Mouse (Mus musculus) urinary bladder, postnatal 36 days (tissue): ENCODE results near the gene Ppp1r7.
"Not testable (repeated sequence)": the region's sequence is repeated elsewhere in the genome, so short reads cannot be mapped to it uniquely, and the experiment has no call there.

Experiments
- DNase-seq, 2 experiments: peaks; one replicate each; pipeline ENCODE4 v3.0.0; 2022; ENCODE audit warnings: low spot score in 2 of 2, mixed read lengths in 1 of 2

Ppp1r7 gene

DNA sequence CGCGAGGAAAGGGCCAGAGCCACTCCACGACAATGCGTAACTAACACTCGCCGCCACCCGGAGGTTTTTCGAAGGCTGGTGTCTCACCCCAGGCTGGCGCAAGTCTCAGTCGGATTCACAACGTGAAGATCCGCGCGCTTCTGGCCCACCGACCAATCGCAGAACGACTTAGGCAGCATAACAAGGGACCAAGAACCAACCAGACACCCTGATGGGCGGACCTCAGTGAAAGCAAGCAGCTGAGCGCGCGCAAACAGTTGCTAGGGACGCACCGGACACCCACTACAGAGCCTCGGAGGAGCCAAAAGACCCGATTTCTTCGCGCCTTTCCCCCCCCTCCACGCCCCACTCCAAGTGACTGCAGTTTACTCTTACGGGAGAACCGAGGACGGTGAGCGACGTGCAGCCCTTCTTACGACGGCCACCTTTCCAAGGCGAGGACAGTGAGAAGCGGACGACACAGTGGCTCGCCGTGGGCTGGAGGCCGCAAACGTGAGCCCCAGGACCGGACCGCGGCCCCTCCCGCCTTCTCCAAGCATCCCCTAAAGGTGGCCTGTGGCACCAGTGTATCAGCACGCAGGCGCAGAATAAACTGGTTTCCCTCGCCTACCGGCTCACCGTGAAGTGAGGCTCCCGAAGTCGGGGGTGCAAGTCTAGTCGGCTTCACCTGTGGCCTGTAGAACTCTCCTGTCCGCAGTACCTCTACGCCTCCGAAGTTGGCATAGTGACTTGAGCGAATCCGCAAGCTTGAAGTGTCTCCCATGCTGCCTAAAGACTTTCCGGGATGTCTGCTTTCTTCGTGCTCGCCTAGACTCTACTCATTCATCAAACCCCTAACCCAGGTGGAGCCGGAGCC, at the start of gene Ppp1r7, which contains the start of gene Pask:
Gene Ppp1r7 (plus strand): TSS at position 207 of the 856 bp plus-strand sequence.
Gene Pask (minus strand): TSS at position 835 of the 856 bp plus-strand sequence.
- peak; percentile 82 to 93 for DNase-seq

DNA sequence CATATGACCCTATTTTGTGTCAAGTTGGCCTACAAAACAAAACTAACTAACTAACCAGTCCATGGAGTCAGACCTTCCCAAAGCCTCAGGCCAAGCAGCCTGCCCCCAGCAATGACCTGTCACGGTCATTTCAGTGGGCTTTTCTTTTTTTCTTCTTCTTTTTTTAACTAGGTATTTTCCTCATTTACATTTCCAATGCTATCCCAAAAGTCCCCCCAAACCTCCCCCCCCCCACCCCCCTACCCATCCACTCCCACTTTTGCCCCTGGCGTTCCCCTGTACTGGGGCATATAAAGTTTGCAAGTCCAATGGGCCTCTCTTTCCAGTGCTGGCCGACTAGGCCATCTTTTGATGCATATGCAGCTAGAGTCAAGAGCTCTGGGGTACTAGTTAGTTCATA, 48.2 kb upstream of the Ppp1r7 start:
- not testable (repeated sequence) for DNase-seq

DNA sequence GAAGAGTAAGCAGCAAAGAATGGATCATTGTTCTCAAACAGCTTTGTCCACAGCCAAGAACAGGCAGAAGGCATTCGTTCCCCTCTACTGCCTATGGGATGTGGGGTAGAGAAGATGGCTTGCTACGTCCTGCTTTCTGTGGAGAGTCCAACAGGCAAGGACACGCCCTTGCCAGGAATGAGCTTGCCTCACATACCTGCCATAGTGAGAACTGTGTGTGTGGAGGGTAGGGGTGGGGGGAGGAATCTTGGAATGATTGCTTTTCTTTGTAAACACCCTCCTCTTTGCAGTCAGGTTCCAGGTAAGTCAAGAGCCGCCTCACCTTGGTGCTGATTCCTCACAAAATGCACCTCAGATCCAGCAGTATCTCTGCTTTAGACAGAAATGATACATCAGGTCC, 42.9 kb upstream of the Ppp1r7 start:
- no peak for DNase-seq

DNA sequence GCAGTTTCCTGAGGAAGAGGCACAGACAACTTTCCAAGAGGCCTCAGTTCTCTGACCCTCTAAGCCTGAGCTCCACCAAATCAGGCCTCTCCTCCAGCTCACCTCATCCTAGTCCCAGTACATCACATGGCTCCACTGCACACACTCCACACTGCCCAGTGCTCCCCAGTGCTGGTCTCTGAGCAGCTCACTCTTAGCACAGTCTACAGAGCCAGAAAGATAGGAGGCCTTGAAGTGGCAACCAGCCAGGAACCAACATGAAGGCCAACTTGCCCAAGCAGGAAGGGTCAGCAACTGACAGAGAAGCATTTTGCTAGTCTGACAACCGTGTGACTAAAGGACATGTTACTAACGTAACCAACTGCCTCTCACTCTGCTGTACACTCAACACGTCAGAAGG, 42.1 kb upstream of the Ppp1r7 start:
- no peak for DNase-seq

DNA sequence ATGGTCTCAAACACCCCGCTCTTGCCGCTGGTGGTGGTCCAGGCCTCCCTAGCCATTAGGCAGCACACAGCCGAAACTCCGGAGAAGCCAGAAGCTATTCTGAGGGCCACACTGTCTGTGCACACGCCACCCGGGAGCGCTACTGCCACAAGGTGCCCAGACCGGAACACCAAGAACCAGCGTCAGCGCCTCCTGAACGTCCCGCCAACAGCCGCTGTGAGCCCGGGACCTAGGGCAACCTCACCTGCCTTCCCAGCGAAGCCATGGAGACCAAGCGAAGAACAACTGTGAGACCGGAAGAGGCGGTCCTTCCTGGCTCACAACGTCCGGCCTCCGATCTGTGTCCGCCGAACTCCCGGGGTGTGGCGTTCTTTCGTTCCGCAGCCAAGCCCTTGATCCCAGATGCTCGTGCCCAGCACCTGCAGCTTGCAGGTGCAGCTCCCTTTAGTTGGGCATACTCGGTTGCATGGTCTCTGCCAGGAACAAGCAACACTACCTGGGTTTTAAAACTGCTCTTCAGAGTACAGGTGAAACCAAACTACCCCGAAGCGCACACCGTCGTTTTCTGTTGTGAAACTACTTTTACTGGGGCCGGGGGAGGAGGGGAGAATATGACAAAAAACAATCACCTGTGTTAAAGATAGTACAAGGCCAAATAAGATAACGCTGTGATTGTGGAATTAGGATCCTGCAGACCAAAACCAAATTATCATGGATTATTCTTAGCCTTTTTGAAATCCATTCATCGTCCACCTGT, 36.9 kb upstream of the Ppp1r7 start, which contains the start of gene Mterf4:
Gene Mterf4 (minus strand): TSS at position 335 of the 757 bp plus-strand sequence.
- DNase-seq, result peak; percentile 75 to 81

DNA sequence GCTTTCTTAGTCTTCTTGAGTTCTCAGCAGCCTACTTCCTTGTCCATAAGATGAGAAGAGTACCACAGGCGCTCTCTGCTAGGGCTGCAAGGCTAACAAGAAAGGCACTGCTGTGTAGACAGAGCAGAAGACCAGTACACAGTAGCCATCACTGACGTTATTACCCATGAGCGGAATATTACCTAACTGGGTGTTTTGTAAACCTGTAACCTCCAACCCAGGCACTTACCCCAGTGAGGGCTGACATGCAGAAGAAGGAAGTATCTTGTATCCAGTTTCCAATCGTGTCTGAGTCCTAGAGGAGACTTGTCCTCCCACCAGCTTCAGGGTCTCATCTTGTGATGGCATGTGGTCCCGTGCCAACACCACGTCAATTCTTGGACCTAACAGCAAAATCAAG, 18.7 kb upstream of the Ppp1r7 start:
- no peak for DNase-seq

DNA sequence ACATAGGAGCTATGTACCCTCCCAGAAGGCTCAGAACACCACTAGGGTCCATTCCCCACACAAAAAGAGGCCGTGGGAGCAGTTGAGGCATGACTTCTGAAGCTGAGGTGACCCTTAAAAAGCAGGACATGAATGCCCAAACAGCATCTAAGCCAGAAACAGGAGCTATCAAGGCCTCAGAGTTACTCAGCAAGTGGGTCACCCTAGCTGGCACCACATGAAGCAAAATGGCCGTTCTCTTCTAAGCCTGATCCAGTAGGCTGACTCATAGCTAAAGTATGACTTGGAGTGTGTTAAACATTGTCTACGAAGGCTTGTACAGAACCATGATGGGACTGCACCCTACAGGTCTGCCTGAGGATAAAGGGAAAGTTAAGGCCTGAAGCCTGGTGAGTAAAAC, 16.2 kb upstream of the Ppp1r7 start:
- DNase-seq, result no peak

DNA sequence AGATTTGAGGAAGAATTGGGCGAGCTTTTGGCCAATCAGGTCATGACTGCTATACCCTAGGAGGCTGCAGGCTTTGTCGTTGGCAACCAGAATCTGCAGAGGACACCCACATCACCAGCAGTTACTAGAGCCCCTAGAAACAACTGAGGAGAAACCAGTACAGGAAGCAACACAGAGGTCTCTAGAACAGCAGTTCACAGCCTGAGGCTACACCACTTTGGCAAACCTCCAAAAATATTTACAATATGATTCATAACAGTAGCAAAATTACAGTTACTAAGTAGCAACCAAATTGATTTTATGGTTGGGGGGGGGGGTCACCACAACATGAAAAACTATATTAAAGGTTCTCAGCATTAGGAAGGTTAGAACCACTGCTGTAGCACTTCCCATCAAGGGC, 8.0 kb upstream of the Ppp1r7 start:
- DNase-seq, result no peak

DNA sequence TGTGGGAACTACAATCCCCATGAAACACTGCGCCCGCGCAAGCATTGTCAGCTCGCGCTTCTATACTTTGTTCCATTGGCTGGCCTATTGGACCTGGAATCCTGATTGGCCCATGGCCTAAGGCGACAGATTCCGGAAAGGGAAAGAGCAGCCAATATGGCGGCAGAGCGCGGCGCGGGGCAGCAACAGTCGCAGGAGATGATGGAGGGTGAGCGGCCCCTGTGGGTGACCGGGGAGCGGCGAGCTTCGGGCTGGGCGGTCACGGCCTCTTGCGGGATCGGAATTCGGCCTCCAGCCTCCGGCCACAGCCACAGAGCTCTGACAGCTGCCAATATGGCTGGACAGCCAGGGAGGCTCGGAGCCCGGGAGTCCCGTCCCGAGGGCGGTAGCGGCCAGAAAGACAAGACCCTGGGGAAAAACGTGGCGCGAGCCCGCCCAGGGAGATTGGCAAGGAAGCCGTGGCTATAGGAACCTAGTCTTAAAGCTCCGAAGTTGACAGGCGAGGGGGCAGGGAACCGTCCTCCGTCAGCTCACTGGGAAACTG, 922 bp downstream of the Ppp1r7 start:
- peak; percentile 89 to 94 for DNase-seq

DNA sequence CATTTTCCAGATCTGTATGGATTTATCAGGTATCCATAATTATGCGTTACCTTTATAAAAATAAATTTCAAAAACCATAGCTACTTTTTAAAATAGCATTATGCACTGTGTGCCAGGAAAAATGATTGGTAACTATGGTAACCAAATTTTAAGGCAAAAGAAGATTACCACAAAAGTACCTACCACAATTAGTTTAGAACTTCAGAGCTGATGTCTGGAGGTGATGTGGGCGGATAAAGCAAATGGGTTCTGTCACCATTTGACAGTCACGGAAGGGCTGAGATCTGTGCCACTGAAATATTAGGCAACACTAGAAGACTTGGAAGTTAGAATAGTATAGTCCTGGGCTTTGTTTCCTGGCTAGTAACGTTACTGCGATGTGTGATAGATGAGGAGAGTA, 4.5 kb downstream of the Ppp1r7 start:
- no peak for DNase-seq

DNA sequence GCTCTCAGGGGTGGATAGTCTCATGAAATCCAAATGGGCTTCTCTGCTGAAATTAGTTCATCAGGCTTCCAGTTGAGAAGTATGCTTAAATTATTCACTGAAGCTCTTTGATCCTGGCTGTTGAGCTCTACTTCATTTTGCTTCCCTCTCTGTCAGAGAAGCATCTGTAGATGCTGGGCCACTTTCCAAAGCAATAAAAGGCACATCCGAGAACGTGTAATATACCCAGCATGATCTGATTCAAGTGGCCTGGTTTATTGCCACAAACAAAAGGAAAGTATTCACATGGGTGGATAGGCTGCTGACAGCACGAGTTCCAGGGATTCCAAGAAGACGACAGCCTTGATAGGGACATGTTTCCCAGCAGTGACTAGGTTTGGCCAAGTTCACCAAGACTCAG, 7.0 kb downstream of the Ppp1r7 start:
- no peak for DNase-seq

DNA sequence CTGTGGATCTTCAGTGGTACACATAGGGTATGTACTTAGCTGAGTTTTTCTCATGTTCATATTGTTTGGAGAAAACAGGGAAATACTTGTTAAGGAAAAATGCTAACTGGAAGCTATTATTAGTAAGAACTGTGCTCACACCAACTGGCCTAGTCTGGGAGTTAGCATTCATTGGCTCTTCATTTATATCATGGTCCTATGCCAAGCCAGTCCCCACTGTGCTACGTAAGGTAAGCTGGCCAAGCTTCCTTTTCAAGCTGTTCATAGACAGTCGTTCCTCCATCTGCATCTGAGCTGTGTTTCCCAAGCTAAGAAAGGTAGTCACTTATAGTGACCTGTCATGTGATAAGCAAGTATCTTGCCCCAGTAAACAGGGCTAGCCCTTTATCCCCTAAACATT, 10.1 kb downstream of the Ppp1r7 start:
- DNase-seq, result no peak

DNA sequence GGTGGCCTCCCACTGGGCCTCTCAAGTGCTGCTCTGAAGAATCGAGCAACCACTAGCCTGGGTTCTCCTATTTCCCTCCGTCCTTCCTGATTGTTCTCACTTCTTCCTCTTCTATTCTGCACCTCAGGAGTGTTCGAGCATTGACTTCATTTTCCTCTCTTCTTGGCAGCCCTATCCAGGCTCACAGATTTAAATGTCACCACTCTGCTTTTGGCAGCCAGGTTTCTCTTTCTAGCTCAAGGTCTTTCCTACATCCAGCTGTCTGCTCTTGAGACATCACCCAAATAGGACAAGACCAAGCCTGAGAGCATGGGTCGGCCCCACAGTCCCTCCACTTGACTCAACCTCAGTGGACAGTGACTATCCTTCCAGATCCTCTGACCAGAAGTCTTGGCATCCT, 20.0 kb downstream of the Ppp1r7 start:
- no peak for DNase-seq

DNA sequence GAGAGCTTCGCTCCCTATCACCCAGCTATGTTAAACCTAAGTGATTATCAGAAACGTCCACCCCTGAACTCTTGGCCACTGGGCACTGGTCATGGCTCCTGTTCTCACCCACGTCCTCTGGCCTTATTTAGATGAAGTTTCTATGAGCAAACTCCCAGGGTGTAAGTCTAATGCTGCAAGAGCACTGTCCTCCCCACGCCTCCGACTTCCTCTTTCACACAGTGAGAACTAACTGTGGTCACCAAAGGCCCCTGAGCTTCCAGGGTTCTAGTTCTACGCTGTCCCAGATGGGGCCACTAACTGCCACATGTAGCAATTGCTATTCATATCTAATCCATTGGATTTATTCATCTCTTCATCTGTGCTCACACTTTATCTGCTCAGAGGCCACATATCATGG, 23.0 kb downstream of the Ppp1r7 start:
- DNase-seq, result no peak

DNA sequence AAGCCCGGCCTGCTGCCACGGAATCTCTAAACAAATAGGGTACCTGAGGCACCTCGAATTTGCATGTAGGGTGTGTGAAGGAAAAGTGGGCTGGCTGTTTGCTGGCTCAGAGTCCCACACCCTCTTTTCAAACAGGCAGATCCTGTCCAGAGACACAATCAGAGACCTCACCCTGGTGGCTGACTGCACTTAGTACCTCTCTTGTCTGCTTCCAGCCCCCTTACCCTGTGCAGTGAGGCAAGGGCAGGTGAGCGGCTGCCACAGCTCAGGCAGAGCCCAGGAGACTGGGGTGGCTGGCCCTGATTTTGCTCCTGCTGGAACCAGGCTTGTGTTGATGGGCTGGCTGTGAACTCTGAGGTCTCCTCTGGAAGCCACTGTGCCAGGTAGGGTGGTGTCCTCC, 31.0 kb downstream of the Ppp1r7 start, which contains the start of gene Ano7:
Gene Ano7 (plus strand): TSS at position 266 of the 400 bp plus-strand sequence.
- DNase-seq, result no peak

DNA sequence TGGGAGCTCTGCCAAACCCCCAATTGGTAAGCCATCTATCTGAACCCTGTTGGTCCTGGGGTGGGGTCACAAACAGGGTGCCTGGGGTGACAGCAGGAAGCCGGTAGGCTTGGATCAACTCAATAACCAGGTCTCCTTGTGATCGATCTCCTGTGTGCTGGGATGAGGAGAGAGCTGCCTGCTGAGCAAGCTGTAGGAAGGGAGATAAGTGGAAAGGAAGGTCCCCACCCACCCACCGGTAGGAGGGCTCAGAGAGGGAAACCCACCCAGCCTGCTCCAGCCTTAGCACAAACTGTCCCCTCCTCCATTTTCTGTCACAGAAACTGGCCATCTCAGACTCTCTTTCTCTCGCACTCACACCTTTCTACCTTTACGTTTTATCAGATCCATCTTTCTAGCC, 34.7 kb downstream of the Ppp1r7 start:
- DNase-seq, result no peak

DNA sequence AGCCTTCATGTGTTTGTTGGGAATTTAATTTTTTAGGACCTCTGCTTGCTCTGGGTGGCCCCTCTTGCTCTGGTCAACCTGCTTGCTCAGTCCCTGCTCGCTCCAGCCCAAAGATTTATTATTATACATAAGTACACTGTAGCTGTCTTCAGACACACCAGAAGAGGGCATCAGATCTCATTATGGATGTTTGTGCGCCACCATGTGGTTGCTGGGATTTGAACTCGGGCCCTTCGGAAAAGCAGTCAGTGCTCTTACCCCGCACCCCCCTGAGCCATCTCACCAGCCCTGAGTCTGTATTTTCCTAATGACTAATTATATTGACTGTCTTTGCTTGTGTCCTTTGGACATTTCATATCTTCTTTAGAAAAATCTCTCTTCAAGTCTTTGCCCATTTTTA, 36.5 kb downstream of the Ppp1r7 start:
- DNase-seq, result no peak

DNA sequence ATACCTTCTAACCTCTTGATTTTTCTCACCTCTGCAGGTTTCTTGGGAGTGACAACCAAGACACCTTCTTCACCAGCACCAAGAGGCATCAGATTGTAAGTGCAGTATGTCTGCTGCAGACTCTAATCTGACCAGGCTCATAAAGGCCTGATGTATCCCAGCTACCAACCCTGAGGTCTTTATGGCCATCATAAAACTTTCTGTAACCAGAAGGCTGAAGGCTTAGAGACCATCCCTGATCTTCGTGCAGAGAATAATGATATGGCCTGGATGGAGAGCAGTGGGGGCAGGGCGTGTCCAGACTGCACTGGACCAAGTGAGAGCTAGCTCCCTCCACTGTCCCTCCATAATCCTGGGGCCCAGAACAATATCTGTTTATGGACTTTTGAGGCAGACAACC, 44.5 kb downstream of the Ppp1r7 start:
- DNase-seq, result no peak

DNA sequence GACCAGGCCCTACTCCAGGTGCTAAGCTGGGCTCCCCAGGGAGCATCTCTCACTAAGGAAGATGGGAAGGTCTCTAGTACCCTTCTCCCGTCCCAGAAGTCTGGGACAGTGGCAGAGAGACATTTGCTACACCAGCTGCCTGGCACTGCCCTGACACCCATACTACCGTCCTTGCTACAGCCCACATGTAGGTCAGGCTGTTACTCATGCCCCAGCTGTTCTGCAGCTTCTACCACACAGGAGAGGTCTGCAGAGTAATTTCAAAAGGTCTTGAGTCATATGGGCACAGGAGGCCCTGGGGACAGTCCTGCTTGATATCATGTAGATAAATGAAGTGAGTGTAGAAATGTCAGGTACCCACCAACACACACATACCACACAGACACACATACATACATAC, 46.3 kb downstream of the Ppp1r7 start:
- DNase-seq, result no peak

DNA sequence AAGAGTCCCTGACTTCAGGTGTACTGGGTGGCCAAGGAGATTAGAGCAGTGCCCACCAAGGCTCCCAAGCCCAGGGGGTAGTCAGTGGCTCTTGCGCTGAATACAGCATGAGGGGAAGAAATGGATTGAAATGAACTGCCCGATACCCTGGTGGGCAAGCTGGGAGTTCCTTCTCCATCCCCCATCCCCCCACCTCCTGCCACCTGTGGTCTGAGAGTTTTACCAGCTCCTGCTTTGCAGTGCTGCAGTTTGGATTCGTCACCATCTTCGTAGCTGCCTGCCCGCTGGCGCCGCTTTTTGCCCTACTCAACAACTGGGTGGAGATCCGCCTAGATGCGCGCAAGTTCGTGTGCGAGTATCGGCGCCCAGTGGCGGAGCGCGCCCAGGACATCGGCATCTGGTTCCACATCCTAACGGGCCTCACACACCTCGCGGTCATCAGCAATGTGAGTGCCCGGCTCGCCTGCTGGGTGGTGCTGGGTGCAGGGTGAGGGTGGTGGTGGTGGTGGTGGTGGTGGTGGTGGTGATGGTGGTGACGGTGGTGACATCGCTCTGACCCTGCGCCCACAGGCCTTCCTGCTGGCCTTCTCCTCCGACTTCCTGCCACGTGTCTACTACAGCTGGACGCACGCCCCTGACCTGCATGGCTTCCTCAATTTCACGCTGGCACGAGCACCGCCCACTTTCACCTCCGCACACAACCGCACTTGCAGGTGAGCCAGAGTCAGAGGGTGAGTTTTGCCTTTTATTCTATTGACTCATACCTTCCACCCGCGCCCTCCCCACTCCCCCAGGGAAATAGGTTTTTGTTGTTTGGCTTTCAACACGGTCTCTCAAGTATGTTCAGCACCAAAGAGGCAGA, 58.8 kb downstream of the Ppp1r7 start:
- peak; percentile 8 to 13 for DNase-seq

DNA sequence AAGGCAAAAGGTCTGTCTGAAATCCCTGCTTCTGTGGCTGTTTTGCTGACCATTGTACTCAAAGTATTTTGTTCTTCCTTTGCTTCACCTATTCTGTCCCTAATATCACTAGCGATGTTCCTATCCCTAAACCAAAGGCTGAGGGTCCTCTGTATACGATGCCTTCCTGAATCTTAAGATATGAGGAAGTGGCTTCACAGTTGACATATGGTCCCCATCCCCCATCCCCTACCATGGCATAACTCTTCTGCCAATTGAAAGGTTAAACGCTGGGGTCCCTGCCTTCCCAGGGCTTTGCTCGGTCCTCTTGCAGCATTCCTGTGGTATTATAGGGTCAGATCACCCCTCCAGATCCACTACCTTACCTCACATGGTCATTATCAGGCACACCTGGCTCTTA, 60.7 kb downstream of the Ppp1r7 start:
- DNase-seq, result no peak
